Mouse (Mus musculus): ENCODE measurements around the gene Ccdc136. TPM values are rescaled to one million over a fixed set of nuclear protein-coding genes. Genes with fewer than 3 reads are reported as not detected.
A peak's percentile ranks its signal among the peaks of the same experiment; 100 is the strongest.

Gene Ccdc136
- polyA plus RNA-seq, 1 experiment = 8.1 TPM

DNA sequence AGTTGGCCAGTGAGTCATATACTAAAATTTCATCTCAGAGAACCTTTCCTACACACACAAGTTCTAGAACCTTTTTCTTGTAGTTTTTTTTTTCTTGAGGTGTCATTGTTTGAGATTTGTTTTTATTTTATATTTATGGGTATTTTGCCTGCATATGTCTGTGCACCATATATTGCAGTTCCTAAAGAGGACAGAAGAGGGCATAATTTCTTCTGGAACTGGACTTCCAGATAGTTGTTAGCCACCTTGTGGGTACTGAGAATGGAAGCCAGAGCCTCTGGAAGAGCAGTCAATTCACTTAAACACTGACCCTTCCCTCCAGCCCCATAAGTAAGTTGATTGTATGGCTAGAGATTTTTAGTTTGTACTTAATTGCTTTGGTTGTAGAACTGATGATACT, 44.5 kb upstream of the Ccdc136 start:
- H3K27me3 ChIP-seq (ENCODE audit: control insufficient read depth, insufficient read depth, insufficient read length) = no peaks in the 10 kb centered on the region
- peaks cover 88% of the 10 kb centered on the region for H3K79me2 ChIP-seq (ENCODE audit: control insufficient read depth, insufficient read depth)
- H3K79me3 ChIP-seq (ENCODE audit: low read depth) = peaks cover 84% of the 10 kb centered on the region
- H3ac ChIP-seq (ENCODE audit: control insufficient read depth, insufficient read length, low read depth) = no peak overlapping the region
- H3K36me3 ChIP-seq (ENCODE audit: control insufficient read depth, insufficient read depth) = peaks cover 20% of the 10 kb centered on the region
- no peak overlapping the region for H3K4me3 ChIP-seq (ENCODE audit: insufficient read depth, poor library complexity, severe bottlenecking)
- no peak for TF ChIP-seq CEBPB (IDR thresholded peaks at IDR 0.05; ENCODE audit: low read depth)
- no peak for TF ChIP-seq MYOG (IDR thresholded peaks at IDR 0.05; ENCODE audit: control insufficient read depth, extremely low read depth, insufficient read length)
- TF ChIP-seq MAX (IDR thresholded peaks at IDR 0.05) = no peak
- TF ChIP-seq USF1 (IDR thresholded peaks at IDR 0.05; ENCODE audit: low read depth) = no peak
- no peak for TF ChIP-seq FOSL1 (IDR thresholded peaks at IDR 0.05; ENCODE audit: insufficient read depth, low read length, poor library complexity, severe bottlenecking)
- TF ChIP-seq CTCF (IDR thresholded peaks at IDR 0.05; ENCODE audit: control insufficient read depth, insufficient read depth, insufficient read length) = no peak
- TF ChIP-seq MYOD1 (IDR thresholded peaks at IDR 0.05; ENCODE audit: control insufficient read depth, insufficient read length, low read depth) = no peak

DNA sequence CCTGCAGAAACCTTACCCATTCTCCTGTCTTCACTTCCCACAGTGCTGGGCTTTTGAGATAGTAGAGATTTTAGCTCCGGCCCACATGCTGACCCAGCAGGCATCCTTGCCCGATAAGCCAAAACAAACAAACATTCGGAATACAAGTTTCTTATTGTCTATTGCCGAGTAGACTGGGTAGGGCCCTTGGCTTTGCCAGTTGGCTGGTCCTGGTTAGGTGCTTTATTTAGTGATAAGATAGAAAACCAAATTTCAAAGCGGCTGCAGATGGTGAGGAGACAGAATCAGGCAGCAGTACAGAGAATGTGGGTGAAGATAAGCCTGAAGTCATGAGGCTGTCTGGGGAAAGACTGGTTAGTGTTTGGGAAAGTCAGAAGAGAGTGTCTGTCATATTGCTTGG, 43.3 kb upstream of the Ccdc136 start:
- Histone ChIP-seq H3K36me3 (ENCODE audit: control insufficient read depth, insufficient read depth) (peaks cover 32% of the 10 kb centered on the region), H3K79me2 (ENCODE audit: control insufficient read depth, insufficient read depth) (peaks cover 100% of the 10 kb centered on the region), H3K79me3 (ENCODE audit: low read depth) (peaks cover 95% of the 10 kb centered on the region), H3ac (ENCODE audit: control insufficient read depth, insufficient read length, low read depth) (no peak overlapping the region), H3K27me3 (ENCODE audit: control insufficient read depth, insufficient read depth, insufficient read length) (no peaks in the 10 kb centered on the region), H3K4me3 (ENCODE audit: insufficient read depth, poor library complexity, severe bottlenecking) (no peak overlapping the region)
- TF ChIP-seq MYOG (IDR thresholded peaks at IDR 0.05; ENCODE audit: control insufficient read depth, extremely low read depth, insufficient read length) = no peak
- no peak for TF ChIP-seq CTCF (IDR thresholded peaks at IDR 0.05; ENCODE audit: control insufficient read depth, insufficient read depth, insufficient read length)
- TF ChIP-seq FOSL1 (IDR thresholded peaks at IDR 0.05; ENCODE audit: insufficient read depth, low read length, poor library complexity, severe bottlenecking) = no peak

DNA sequence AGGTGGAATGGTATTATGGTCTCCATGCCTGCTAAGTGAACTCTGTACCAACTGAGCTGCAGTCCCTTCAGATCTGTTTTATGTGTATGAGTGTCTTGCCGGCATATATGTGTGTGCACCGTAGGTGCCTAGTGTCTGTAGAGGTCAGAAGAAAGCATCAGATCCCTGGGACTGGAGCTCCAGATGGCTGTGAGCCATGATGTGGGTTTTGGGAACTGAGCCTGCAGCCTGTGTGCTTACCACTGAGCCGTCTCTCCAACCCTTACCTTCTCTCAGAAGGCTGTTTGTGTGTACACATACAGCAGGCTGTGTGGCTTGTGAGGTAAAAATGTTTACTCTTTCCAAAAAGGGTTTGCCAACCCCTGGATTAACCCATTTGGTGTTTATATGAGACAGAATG, 36.7 kb upstream of the Ccdc136 start:
- TF ChIP-seq MYOG (IDR thresholded peaks at IDR 0.05; ENCODE audit: control insufficient read depth, extremely low read depth, insufficient read length) = no peak
- TF ChIP-seq USF1 (IDR thresholded peaks at IDR 0.05; ENCODE audit: low read depth) = no peak
- TF ChIP-seq FOSL1 (IDR thresholded peaks at IDR 0.05; ENCODE audit: insufficient read depth, low read length, poor library complexity, severe bottlenecking) = no peak
- TF ChIP-seq MAX (IDR thresholded peaks at IDR 0.05) = no peak
- TF ChIP-seq CEBPB (IDR thresholded peaks at IDR 0.05; ENCODE audit: low read depth) = no peak
- TF ChIP-seq MYOD1 (IDR thresholded peaks at IDR 0.05; ENCODE audit: control insufficient read depth, insufficient read length, low read depth) = no peak
- no peak for TF ChIP-seq CTCF (IDR thresholded peaks at IDR 0.05; ENCODE audit: control insufficient read depth, insufficient read depth, insufficient read length)
- Histone ChIP-seq H3K79me2 (ENCODE audit: control insufficient read depth, insufficient read depth) (peaks cover 100% of the 10 kb centered on the region), H3K4me3 (ENCODE audit: insufficient read depth, poor library complexity, severe bottlenecking) (no peak overlapping the region), H3K36me3 (ENCODE audit: control insufficient read depth, insufficient read depth) (peaks cover 94% of the 10 kb centered on the region), H3ac (ENCODE audit: control insufficient read depth, insufficient read length, low read depth) (no peak overlapping the region), H3K79me3 (ENCODE audit: low read depth) (peaks cover 89% of the 10 kb centered on the region), H3K27me3 (ENCODE audit: control insufficient read depth, insufficient read depth, insufficient read length) (no peaks in the 10 kb centered on the region)

DNA sequence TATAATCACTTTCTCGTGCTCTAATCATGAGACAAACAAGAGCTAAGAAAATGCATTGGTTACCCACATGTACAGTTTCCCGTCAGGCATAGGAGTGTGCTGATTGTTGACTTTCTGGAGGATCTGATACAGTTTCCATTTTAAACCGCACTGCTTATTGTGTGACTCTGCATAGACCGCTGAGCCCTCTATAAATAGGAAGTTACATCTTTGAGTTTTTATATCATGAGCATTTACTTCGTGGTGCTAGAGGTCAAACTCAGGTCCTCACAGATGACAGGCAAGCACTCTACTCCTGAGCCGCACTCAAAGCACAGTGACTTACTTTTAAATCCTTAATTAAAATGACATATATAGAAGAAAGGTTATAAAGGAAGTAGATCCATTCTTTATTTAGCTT, 35.9 kb upstream of the Ccdc136 start:
- H3K27me3 ChIP-seq (ENCODE audit: control insufficient read depth, insufficient read depth, insufficient read length) = no peaks in the 10 kb centered on the region
- H3ac ChIP-seq (ENCODE audit: control insufficient read depth, insufficient read length, low read depth) = no peak overlapping the region
- H3K79me3 ChIP-seq (ENCODE audit: low read depth) = peaks cover 84% of the 10 kb centered on the region
- TF ChIP-seq MYOD1 (IDR thresholded peaks at IDR 0.05; ENCODE audit: control insufficient read depth, insufficient read length, low read depth) = no peak
- no peak for TF ChIP-seq MAX (IDR thresholded peaks at IDR 0.05)
- no peak for TF ChIP-seq CTCF (IDR thresholded peaks at IDR 0.05; ENCODE audit: control insufficient read depth, insufficient read depth, insufficient read length)
- TF ChIP-seq CEBPB (IDR thresholded peaks at IDR 0.05; ENCODE audit: low read depth) = no peak
- TF ChIP-seq MYOG (IDR thresholded peaks at IDR 0.05; ENCODE audit: control insufficient read depth, extremely low read depth, insufficient read length) = no peak
- no peak for TF ChIP-seq USF1 (IDR thresholded peaks at IDR 0.05; ENCODE audit: low read depth)
- no peak for TF ChIP-seq FOSL1 (IDR thresholded peaks at IDR 0.05; ENCODE audit: insufficient read depth, low read length, poor library complexity, severe bottlenecking)
- peaks cover 100% of the 10 kb centered on the region for H3K79me2 ChIP-seq (ENCODE audit: control insufficient read depth, insufficient read depth)
- peaks cover 93% of the 10 kb centered on the region for H3K36me3 ChIP-seq (ENCODE audit: control insufficient read depth, insufficient read depth)
- no peak overlapping the region for H3K4me3 ChIP-seq (ENCODE audit: insufficient read depth, poor library complexity, severe bottlenecking)

DNA sequence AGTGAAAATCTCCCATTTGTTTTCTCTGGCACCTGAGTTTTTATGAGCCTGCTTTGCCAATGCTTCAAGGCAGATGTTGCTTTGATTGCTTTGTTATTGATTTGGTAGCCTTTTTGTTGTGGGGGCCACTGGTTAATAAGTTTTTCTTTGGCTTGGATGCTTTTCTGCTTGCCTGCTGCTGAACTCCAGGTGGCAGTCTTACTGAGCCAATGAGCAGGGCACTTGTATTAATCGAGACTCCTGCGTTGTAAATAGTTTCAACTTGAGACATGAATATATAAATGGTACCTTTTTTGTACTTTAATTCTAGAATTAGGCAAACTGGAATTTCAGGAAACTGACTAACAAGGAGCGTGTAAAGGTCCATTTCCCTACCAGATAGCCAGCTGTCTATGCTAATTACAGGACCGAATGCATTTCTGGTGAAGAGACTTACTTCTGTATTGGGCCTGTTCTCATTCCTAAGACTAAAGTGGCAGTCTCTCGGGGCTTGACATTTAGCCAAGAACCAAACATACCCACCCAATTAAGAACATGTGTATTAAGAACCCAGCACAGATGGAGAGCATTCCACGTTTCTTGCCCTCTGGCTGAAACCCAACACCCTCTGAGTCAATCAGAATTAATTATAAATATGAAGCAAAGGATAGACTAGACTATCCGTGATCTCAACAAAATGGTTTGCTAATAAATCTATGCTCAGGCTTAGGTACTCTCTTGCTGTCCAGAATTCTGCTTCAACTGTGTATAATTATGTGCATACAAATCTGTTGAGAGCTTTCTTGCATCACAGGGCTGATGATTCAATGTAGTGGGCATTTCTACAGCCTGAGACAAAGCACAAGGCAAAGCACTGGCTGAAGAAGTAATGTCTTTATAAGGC, 33.6 kb upstream of the Ccdc136 start:
- H3K79me2 ChIP-seq (ENCODE audit: control insufficient read depth, insufficient read depth) = peaks cover 99% of the 10 kb centered on the region
- TF ChIP-seq CEBPB (IDR thresholded peaks at IDR 0.05; ENCODE audit: low read depth) (peak; percentile 43), CTCF (IDR thresholded peaks at IDR 0.05; ENCODE audit: control insufficient read depth, insufficient read depth, insufficient read length) (no peak), MAX (IDR thresholded peaks at IDR 0.05) (no peak)
- no peak overlapping the region for H3ac ChIP-seq (ENCODE audit: control insufficient read depth, insufficient read length, low read depth)
- peaks cover 64% of the 10 kb centered on the region for H3K79me3 ChIP-seq (ENCODE audit: low read depth)
- H3K27me3 ChIP-seq (ENCODE audit: control insufficient read depth, insufficient read depth, insufficient read length) = no peaks in the 10 kb centered on the region
- peaks cover 93% of the 10 kb centered on the region for H3K36me3 ChIP-seq (ENCODE audit: control insufficient read depth, insufficient read depth)
- no peak overlapping the region for H3K4me3 ChIP-seq (ENCODE audit: insufficient read depth, poor library complexity, severe bottlenecking)

DNA sequence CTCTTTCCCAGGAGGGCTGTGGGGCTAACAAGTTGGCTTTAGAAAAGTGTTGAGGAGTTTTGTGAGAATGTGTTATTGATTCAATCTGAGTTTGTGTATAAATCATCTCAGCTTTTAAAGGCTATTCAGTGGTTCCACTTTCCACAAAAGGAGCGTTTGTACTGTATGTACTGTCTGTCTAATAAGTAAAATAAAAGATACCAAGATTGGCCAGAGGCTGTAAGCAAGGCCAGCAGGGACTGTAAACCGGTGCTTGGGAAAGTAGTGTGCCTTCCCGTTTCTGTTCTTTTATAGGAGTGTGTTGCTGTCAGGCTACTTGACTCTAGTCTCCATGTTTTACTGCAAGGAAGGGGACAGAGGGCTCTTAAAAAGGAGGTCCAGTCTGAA, 33.0 kb upstream of the Ccdc136 start:
- peaks cover 93% of the 10 kb centered on the region for H3K36me3 ChIP-seq (ENCODE audit: control insufficient read depth, insufficient read depth)
- H3K79me2 ChIP-seq (ENCODE audit: control insufficient read depth, insufficient read depth) = peaks cover 96% of the 10 kb centered on the region
- TF ChIP-seq MYOD1 (IDR thresholded peaks at IDR 0.05; ENCODE audit: control insufficient read depth, insufficient read length, low read depth) = no peak
- no peak for TF ChIP-seq CEBPB (IDR thresholded peaks at IDR 0.05; ENCODE audit: low read depth)
- no peak for TF ChIP-seq FOSL1 (IDR thresholded peaks at IDR 0.05; ENCODE audit: insufficient read depth, low read length, poor library complexity, severe bottlenecking)
- TF ChIP-seq MAX (IDR thresholded peaks at IDR 0.05) = no peak
- TF ChIP-seq CTCF (IDR thresholded peaks at IDR 0.05; ENCODE audit: control insufficient read depth, insufficient read depth, insufficient read length) = no peak
- no peak for TF ChIP-seq USF1 (IDR thresholded peaks at IDR 0.05; ENCODE audit: low read depth)
- no peak for TF ChIP-seq MYOG (IDR thresholded peaks at IDR 0.05; ENCODE audit: control insufficient read depth, extremely low read depth, insufficient read length)
- H3K79me3 ChIP-seq (ENCODE audit: low read depth) = peaks cover 61% of the 10 kb centered on the region
- H3K4me3 ChIP-seq (ENCODE audit: insufficient read depth, poor library complexity, severe bottlenecking) = no peak overlapping the region
- no peaks in the 10 kb centered on the region for H3K27me3 ChIP-seq (ENCODE audit: control insufficient read depth, insufficient read depth, insufficient read length)
- no peak overlapping the region for H3ac ChIP-seq (ENCODE audit: control insufficient read depth, insufficient read length, low read depth)

All from C2C12 (cell line).